Mouse (Mus musculus) heart, postnatal 0 days (tissue): ENCODE data around the gene 4930402H24Rik. TPM values are rescaled to one million over a fixed set of nuclear protein-coding genes. Genes with fewer than 3 reads are reported as not detected.

Source experiments
- ATAC-seq: fragments of 200-750 bp; cut with Nextera tagmentation; 2 replicates; pipeline ENCODE4 v1.8.0; 2017; ENCODE audit warnings: low read depth, moderate number of reproducible peaks, moderate library complexity; ENCODE audit not compliant: insufficient read depth
- DNase-seq: peaks from one replicate; pipeline ENCODE4 v3.0.0-alpha.2; 2016; ENCODE audit warnings: low spot score
- H3K27ac ChIP-seq: fragments of 300-500 bp; sonication (generic); 2 replicates; pipeline ENCODE4 v1.5.1; 2014; ENCODE audit warnings: low read depth, mild to moderate bottlenecking
- H3K27me3 ChIP-seq: fragments of 300-500 bp; sonication (generic); 2 replicates; pipeline ENCODE4 v1.6.1; 2014; ENCODE audit warnings: low read length, mixed read lengths; ENCODE audit not compliant: control insufficient read depth, insufficient read depth
- H3K36me3 ChIP-seq: fragments of 300-500 bp; sonication (generic); replicated peaks from 2 replicates; pipeline ENCODE4 v1.6.1; 2014; ENCODE audit warnings: low read length, mixed read lengths; ENCODE audit not compliant: control insufficient read depth, insufficient read depth
- H3K4me1 ChIP-seq: fragments of 300-500 bp; sonication (generic); 2 replicates; pipeline ENCODE4 v1.6.1; 2014; ENCODE audit warnings: antibody characterized with exemption; ENCODE audit not compliant: control insufficient read depth, insufficient read depth
- H3K4me2 ChIP-seq: fragments of 300-500 bp; sonication (generic); 2 replicates; pipeline ENCODE4 v1.6.1; 2014; ENCODE audit warnings: low read depth, mild to moderate bottlenecking, low read length, moderate library complexity
- H3K4me3 ChIP-seq: fragments of 300-500 bp; sonication (generic); 2 replicates; pipeline ENCODE4 v1.5.1; 2014; ENCODE audit warnings: low read depth, low read length
- H3K9ac ChIP-seq: fragments of 300-500 bp; sonication (generic); replicated peaks from 2 replicates; pipeline ENCODE4 v1.6.1; 2014; ENCODE audit warnings: low read depth, low read length, mixed read lengths
- H3K9me3 ChIP-seq: fragments of 300-500 bp; sonication (generic); replicated peaks from 2 replicates; pipeline ENCODE4 v1.6.1; 2016; ENCODE audit warnings: low read length; ENCODE audit not compliant: control insufficient read depth
- CTCF ChIP-seq: IDR thresholded peaks from 2 replicates; pipeline ENCODE4 v1.5.1; 2016; ENCODE audit warnings: antibody characterized with exemption, control low read depth, low read depth
- EP300 ChIP-seq: IDR thresholded peaks from 2 replicates; pipeline ENCODE4 v1.6.1; 2016; ENCODE audit warnings: antibody characterized with exemption, low read depth
- WGBS: fragments of 180-500 bp; shearing (Covaris S2); extraction: QIAGEN DNeasy Blood & Tissue Kit; methylation state at CpG from one replicate; pipeline ENCODE4 v1.1.7; 2014; 5-methylcytosine and 5-hydroxymethylcytosine counted together
- polyA plus RNA-seq: library from polyadenylated mRNA; unstranded; fragments of >200 nt; fragmentation: Nextera tagmentation; extraction: Ambion mirVana; gene quantifications from 2 replicates; pipeline ENCODE4 v1.2.1, GENCODE M21; 2015
- total RNA-seq: library from RNA; depleted of rRNA; stranded (reverse); fragments of >200 nt; gene quantifications from 2 replicates; pipeline ENCODE4 v1.2.3, GENCODE M21; 2014; ENCODE audit warnings: low replicate concordance

4930402H24Rik gene
- total and polyA plus RNA-seq, 2 experiments from 2014 or later, result 41.8 to 89.9 TPM

- Histone ChIP-seq H3K4me2 (no peak overlapping the region), H3K4me1 (no peaks in the 10 kb centered on the region), H3K9ac (no peak overlapping the region), H3K4me3 (no peak overlapping the region), H3K36me3 (peaks cover 69% of the 10 kb centered on the region), H3K27me3 (no peaks in the 10 kb centered on the region), H3K27ac (no peak overlapping the region), H3K9me3 (no peaks in the 10 kb centered on the region)
- TF ChIP-seq CTCF, result no peak
- no peak for TF ChIP-seq EP300
- ATAC-seq (no peak), DNase-seq (no peak)
- 93% methylated on average over 6 of the region's 6 CpGs for WGBS
Measured at GRCm38 (mm10) chr2:130789642-130790041, 116.6 kb downstream of the 4930402H24Rik start.

- no peak overlapping the region for H3K27ac ChIP-seq
- no peak for ATAC-seq
- H3K4me3 ChIP-seq, result no peak overlapping the region
- TF ChIP-seq EP300 (no peak), CTCF (no peak)
- no peaks in the 10 kb centered on the region for H3K27me3 ChIP-seq
- H3K4me1 ChIP-seq, result no peaks in the 10 kb centered on the region
- no peak for DNase-seq
- H3K9me3 ChIP-seq, result no peaks in the 10 kb centered on the region
- 82% methylated on average over 8 of the region's 8 CpGs for WGBS
- no peak overlapping the region for H3K4me2 ChIP-seq
- H3K36me3 ChIP-seq, result peaks cover 74% of the 10 kb centered on the region
- H3K9ac ChIP-seq, result no peak overlapping the region
Measured at GRCm38 (mm10) chr2:130789039-130789438, 117.2 kb downstream of the 4930402H24Rik start.

GRCm38 (mm10) chr2:130784939-130785338 is 121.3 kb downstream of the 4930402H24Rik start:
- no peaks in the 10 kb centered on the region for H3K27me3 ChIP-seq
- H3K27ac ChIP-seq, result no peak overlapping the region
- H3K9me3 ChIP-seq, result no peaks in the 10 kb centered on the region
- WGBS, result 65% methylated on average over 3 of the region's 3 CpGs
- no peaks in the 10 kb centered on the region for H3K4me1 ChIP-seq
- H3K4me2 ChIP-seq, result no peak overlapping the region
- no peak overlapping the region for H3K4me3 ChIP-seq
- DNase-seq (no peak), ATAC-seq (no peak)
- peaks cover 77% of the 10 kb centered on the region for H3K36me3 ChIP-seq
- TF ChIP-seq CTCF, result no peak
- no peak for TF ChIP-seq EP300
- H3K9ac ChIP-seq, result no peak overlapping the region

- no peak overlapping the region for H3K27ac ChIP-seq
- no peak for ATAC-seq
- peaks cover 92% of the 10 kb centered on the region for H3K36me3 ChIP-seq
- H3K9ac ChIP-seq, result no peak overlapping the region
- TF ChIP-seq EP300, result no peak
- TF ChIP-seq CTCF, result no peak
- no peak overlapping the region for H3K4me3 ChIP-seq
- no peaks in the 10 kb centered on the region for H3K9me3 ChIP-seq
- H3K4me1 ChIP-seq, result no peaks in the 10 kb centered on the region
- no peak overlapping the region for H3K4me2 ChIP-seq
- no peak for DNase-seq
- no peaks in the 10 kb centered on the region for H3K27me3 ChIP-seq
- 89% methylated on average over 2 of the region's 2 CpGs for WGBS
Measured at GRCm38 (mm10) chr2:130780615-130781303, 125.4 kb downstream of the 4930402H24Rik start.

GRCm38 (mm10) chr2:130779935-130780334 is 126.3 kb downstream of the 4930402H24Rik start:
- TF ChIP-seq CTCF, result no peak
- TF ChIP-seq EP300, result no peak
- DNase-seq (no peak), ATAC-seq (no peak)
- Histone ChIP-seq H3K9me3 (no peaks in the 10 kb centered on the region), H3K4me1 (no peaks in the 10 kb centered on the region), H3K27ac (no peak overlapping the region), H3K4me2 (no peak overlapping the region), H3K9ac (no peak overlapping the region), H3K4me3 (no peak overlapping the region), H3K27me3 (no peaks in the 10 kb centered on the region), H3K36me3 (peaks cover 92% of the 10 kb centered on the region)
- WGBS, result 78% methylated on average over 1 of the region's 1 CpGs

GRCm38 (mm10) chr2:130776610-130777009 is 129.6 kb downstream of the 4930402H24Rik start:
- no peak overlapping the region for H3K4me2 ChIP-seq
- WGBS, result 82% methylated on average over 7 of the region's 7 CpGs
- no peaks in the 10 kb centered on the region for H3K9me3 ChIP-seq
- peaks cover 95% of the 10 kb centered on the region for H3K36me3 ChIP-seq
- no peak overlapping the region for H3K4me3 ChIP-seq
- TF ChIP-seq CTCF (no peak), EP300 (no peak)
- ATAC-seq (peak; percentile 63), DNase-seq (peak; percentile 59)
- no peaks in the 10 kb centered on the region for H3K27me3 ChIP-seq
- H3K9ac ChIP-seq, result no peak overlapping the region
- H3K27ac ChIP-seq, result no peak overlapping the region
- H3K4me1 ChIP-seq, result no peaks in the 10 kb centered on the region
